Mouse (Mus musculus): ENCODE data around the gene Anks1b. TPM values are rescaled to one million over a fixed set of nuclear protein-coding genes. Genes with fewer than 3 reads are reported as not detected.

Gene Anks1b
- polyA plus RNA-seq, 1 experiment from 2014 or later: 1.6 TPM

- no peaks in the 10 kb centered on the region for H3K27me3 ChIP-seq (ENCODE audit: low read depth, poor library complexity, severe bottlenecking)
- H3K36me3 ChIP-seq: no peaks in the 10 kb centered on the region
- H3K4me3 ChIP-seq: no peak overlapping the region
- H3K4me1 ChIP-seq: peaks cover 11% of the 10 kb centered on the region
- no peak for DNase-seq (ENCODE audit: low spot score)
- no peaks in the 10 kb centered on the region for H3K9me3 ChIP-seq (replicated peaks)
- WGBS: 81% methylated on average over 4 of the region's 4 CpGs
- no peak overlapping the region for H3K27ac ChIP-seq (replicated peaks)
These were observed 812.1 kb downstream of the Anks1b start for GRCm38 (mm10) chr10:90685367-90685766.

DNA sequence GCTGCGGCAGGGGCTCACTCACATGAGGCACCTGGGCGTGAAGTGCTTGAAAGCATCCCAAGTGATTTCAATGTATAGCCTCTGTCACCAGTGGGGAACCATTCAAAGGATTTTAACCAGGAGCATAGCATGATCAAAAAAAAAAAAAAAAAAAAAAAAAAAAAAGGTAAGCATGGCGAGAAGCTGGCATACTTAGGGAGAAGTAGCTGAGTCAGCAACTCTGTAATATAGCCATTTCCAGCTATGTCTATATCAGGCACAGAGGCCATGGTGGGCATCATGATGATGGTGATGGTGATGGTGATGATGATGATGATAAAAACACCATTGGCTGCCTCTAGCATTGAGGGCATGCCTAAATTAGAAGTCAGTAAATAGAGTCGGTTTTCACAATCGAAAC lies 814.8 kb downstream of the Anks1b start:
- WGBS: 94% methylated on average over 5 of the region's 5 CpGs
- no peaks in the 10 kb centered on the region for H3K4me1 ChIP-seq
- no peak for DNase-seq (ENCODE audit: low spot score)

DNA sequence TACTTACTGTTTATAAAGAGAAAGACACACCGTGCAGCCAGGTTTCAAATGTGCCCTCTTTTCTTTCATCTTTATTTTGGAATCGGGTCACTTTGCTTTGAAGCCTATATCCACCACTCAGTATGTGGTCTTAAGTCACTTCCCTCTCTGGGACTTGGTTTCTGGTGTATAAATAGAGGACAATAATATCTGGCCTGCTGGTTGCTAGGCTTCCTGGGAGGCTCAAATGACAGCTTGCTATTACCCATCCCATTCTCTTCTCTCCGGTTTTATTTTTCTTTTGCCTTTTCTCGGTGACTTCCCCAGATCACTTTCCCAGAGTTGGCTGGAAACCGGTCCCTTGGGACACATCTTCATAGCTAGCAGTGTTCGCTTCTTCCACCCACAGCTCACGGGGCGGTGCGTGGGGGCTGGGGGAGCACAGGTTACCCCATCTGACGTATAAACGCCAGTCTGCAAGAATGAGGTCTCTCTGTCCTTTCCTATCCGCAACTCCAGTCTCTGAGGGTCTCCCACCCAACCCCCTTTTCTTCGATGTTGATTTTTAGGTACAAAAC lies 815.5 kb downstream of the Anks1b start:
- Histone ChIP-seq H3K4me1 (no peaks in the 10 kb centered on the region), H3K9me3 (replicated peaks) (no peaks in the 10 kb centered on the region), H3K36me3 (no peaks in the 10 kb centered on the region), H3K4me3 (no peak overlapping the region), H3K27ac (replicated peaks) (no peak overlapping the region), H3K27me3 (ENCODE audit: low read depth, poor library complexity, severe bottlenecking) (no peaks in the 10 kb centered on the region)
- WGBS: 75% methylated on average over 13 of the region's 13 CpGs
- peak; percentile 8 for DNase-seq (ENCODE audit: low spot score)

More for the DNA sequence above, 814.8 kb downstream of the Anks1b start:
- H3K27ac ChIP-seq (replicated peaks): no peak overlapping the region
- H3K4me3 ChIP-seq: no peak overlapping the region
- no peaks in the 10 kb centered on the region for H3K9me3 ChIP-seq (replicated peaks)
- H3K27me3 ChIP-seq (ENCODE audit: low read depth, poor library complexity, severe bottlenecking): no peaks in the 10 kb centered on the region
- no peaks in the 10 kb centered on the region for H3K36me3 ChIP-seq

- DNase-seq (ENCODE audit: low spot score): peak; percentile 59
- no peaks in the 10 kb centered on the region for H3K4me1 ChIP-seq
- no peaks in the 10 kb centered on the region for H3K9me3 ChIP-seq (replicated peaks)
- no peaks in the 10 kb centered on the region for H3K36me3 ChIP-seq
- H3K4me3 ChIP-seq: no peak overlapping the region
- no peak overlapping the region for H3K27ac ChIP-seq (replicated peaks)
- no peaks in the 10 kb centered on the region for H3K27me3 ChIP-seq (ENCODE audit: low read depth, poor library complexity, severe bottlenecking)
- WGBS: 63% methylated on average over 11 of the region's 11 CpGs
These were observed 816.7 kb downstream of the Anks1b start for GRCm38 (mm10) chr10:90689854-90690513.

DNA sequence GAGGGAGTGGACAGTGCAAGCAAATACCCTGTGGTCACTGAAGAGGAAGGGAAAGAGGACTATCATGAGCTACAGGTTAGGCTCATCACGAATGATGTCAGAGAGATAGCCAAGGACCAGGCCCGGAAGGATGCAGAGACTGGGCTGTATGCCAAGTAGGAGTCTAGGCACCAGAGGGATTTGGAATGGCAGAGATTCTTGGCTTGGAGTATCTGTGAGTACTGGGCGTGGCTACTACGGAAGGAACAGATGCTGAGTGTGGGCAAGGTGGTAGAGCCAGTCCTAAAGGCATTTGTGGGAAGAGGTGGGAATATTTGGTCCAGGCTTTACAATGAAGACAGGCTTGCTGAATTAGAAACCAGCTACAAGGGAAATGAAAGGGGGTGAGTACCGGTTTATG lies 823.4 kb downstream of the Anks1b start:
- Histone ChIP-seq H3K4me3 (no peak overlapping the region), H3K36me3 (no peaks in the 10 kb centered on the region)

DNA sequence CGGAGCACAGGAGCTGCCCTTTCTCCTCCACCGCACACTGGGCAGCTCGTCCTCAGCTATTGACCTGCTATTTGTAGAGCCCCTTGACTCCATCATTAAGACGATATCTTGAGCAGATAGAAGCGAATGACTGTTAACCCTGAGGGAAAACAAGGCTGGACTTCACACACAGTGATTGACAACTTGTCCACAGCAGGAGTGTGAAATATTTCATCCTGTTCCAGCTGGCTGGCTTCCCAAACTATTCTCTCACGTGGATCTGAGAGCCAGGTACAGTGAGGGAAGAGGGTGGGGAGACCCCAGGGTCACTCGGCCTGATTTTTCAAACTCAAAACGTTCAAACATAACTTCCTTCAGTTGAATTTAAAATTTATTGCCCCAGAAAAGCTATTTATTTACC lies 824.1 kb downstream of the Anks1b start:
- H3K36me3 ChIP-seq: no peaks in the 10 kb centered on the region
- H3K4me1 ChIP-seq: no peaks in the 10 kb centered on the region
- H3K9me3 ChIP-seq (replicated peaks): no peaks in the 10 kb centered on the region
- WGBS: 76% methylated on average over 8 of the region's 8 CpGs
- DNase-seq (ENCODE audit: low spot score): no peak
- no peaks in the 10 kb centered on the region for H3K27me3 ChIP-seq (ENCODE audit: low read depth, poor library complexity, severe bottlenecking)
- no peak overlapping the region for H3K4me3 ChIP-seq
- no peak overlapping the region for H3K27ac ChIP-seq (replicated peaks)

More for the DNA sequence above, 823.4 kb downstream of the Anks1b start:
- Histone ChIP-seq H3K27me3 (ENCODE audit: low read depth, poor library complexity, severe bottlenecking) (no peaks in the 10 kb centered on the region), H3K27ac (replicated peaks) (no peak overlapping the region), H3K4me1 (no peaks in the 10 kb centered on the region), H3K9me3 (replicated peaks) (no peaks in the 10 kb centered on the region)
- WGBS: 90% methylated on average over 5 of the region's 5 CpGs
- DNase-seq (ENCODE audit: low spot score): no peak

GRCm38 (mm10) chr10:90699211-90699610 lies 825.9 kb downstream of the Anks1b start:
- no peak for DNase-seq (ENCODE audit: low spot score)

DNA sequence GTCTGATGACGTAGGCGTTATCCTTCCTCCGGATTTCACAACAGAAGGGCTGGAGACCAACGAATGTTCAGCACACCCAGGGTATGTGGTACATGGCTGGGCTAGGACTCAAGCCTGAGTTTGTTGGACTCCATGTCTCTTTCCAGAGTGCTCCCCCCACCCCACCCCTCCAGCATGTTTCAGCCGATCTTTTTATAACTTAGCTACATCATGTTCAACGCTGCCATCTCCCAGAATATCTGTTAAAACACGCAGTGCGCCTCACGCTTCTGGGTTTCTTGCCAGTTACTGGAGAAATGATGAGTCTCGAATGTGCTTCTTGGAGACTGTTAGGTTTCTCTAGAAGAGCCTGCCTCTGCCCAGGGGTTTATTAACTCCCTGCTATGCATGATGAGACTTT lies 831.3 kb downstream of the Anks1b start:
- WGBS: 93% methylated on average over 10 of the region's 10 CpGs
- Histone ChIP-seq H3K9me3 (replicated peaks) (no peaks in the 10 kb centered on the region), H3K36me3 (no peaks in the 10 kb centered on the region), H3K27ac (replicated peaks) (no peak overlapping the region), H3K4me3 (no peak overlapping the region), H3K4me1 (peaks cover 13% of the 10 kb centered on the region), H3K27me3 (ENCODE audit: low read depth, poor library complexity, severe bottlenecking) (no peaks in the 10 kb centered on the region)
- no peak for DNase-seq (ENCODE audit: low spot score)

More at GRCm38 (mm10) chr10:90699211-90699610, 825.9 kb downstream of the Anks1b start:
- Histone ChIP-seq H3K4me1 (no peaks in the 10 kb centered on the region), H3K27ac (replicated peaks) (no peak overlapping the region), H3K9me3 (replicated peaks) (no peaks in the 10 kb centered on the region), H3K27me3 (ENCODE audit: low read depth, poor library complexity, severe bottlenecking) (no peaks in the 10 kb centered on the region), H3K36me3 (no peaks in the 10 kb centered on the region), H3K4me3 (no peak overlapping the region)
- 76% methylated on average over 12 of the region's 12 CpGs for WGBS

DNA sequence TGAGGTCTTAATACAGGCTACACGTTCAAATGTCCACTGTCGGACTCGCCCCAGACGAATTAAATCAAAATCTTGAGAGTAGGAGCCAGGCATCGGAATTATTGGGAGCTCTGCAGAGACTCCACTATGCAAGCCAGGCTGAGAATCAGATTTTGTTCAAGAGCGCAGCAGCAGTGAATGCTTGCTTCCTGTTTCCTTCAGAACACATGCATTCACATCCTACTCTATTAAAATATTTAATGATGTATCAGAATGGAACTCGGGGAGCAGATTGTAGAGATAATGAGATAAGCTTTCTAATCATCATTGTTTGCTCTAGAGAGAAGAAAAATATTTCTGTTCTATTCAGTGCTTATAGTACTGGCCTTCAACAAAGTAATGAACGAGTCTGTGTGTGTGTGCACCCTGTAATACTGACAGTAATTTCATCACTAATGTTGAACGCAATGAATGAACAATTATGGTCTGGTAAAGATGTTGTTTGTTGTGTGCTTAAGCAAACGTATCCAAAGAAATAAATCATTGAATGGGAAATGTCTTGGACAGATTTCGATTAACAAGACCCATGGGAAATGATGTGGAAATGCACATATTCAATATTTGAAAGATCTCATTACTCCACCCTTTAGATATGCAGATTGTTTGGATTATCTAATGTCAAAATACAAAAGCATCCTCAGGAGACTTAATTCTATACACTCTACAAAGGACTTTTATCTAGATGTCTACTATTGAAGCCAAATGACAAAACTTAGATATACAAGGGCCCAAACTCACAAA lies 835.7 kb downstream of the Anks1b start:
- WGBS: 62% methylated on average over 11 of the region's 11 CpGs
- no peak for DNase-seq (ENCODE audit: low spot score)
- H3K4me3 ChIP-seq: no peak overlapping the region
- 0 out of 2 replicates have a peak overlapping the region, but pooled peaks have one; percentile 17 for H3K27ac ChIP-seq (replicated peaks)
- peaks cover 19% of the 10 kb centered on the region for H3K4me1 ChIP-seq
- no peaks in the 10 kb centered on the region for H3K36me3 ChIP-seq
- H3K27me3 ChIP-seq (ENCODE audit: low read depth, poor library complexity, severe bottlenecking): no peaks in the 10 kb centered on the region
- H3K9me3 ChIP-seq (replicated peaks): no peaks in the 10 kb centered on the region

- Histone ChIP-seq H3K27ac (replicated peaks) (no peak overlapping the region), H3K4me1 (peaks cover 19% of the 10 kb centered on the region), H3K36me3 (no peaks in the 10 kb centered on the region), H3K27me3 (ENCODE audit: low read depth, poor library complexity, severe bottlenecking) (no peaks in the 10 kb centered on the region), H3K9me3 (replicated peaks) (no peaks in the 10 kb centered on the region), H3K4me3 (no peak overlapping the region)
- WGBS: 5% methylated on average over 5 of the region's 5 CpGs
- DNase-seq (ENCODE audit: low spot score): no peak
These were observed 836.3 kb downstream of the Anks1b start for GRCm38 (mm10) chr10:90709602-90709931.

DNA sequence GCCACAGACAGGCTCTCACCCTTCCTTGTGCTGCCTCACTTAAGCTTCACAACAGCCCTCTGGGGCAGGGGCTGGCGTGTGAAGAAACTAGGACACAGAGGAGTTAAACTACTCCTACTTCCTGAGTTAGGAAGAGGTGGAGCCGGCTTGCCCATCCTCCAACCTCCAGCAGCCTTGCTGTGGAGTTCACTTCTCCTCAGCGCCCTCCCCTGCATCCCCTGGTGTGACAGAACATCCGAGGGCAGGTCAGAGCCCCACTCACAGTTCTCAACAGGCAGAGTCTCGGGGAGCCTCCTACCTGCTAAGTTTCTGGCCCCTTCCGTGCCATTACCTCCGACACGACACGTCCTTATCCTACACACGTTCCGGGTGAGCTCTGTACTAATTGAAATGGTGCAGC lies 844.7 kb downstream of the Anks1b start:
- Histone ChIP-seq H3K36me3 (no peaks in the 10 kb centered on the region), H3K4me1 (no peaks in the 10 kb centered on the region), H3K4me3 (no peak overlapping the region), H3K9me3 (replicated peaks) (no peaks in the 10 kb centered on the region), H3K27me3 (ENCODE audit: low read depth, poor library complexity, severe bottlenecking) (no peaks in the 10 kb centered on the region), H3K27ac (replicated peaks) (no peak overlapping the region)
- no peak for DNase-seq (ENCODE audit: low spot score)
- 55% methylated on average over 11 of the region's 11 CpGs for WGBS

- WGBS: 97% methylated on average over 8 of the region's 9 CpGs
- Histone ChIP-seq H3K36me3 (no peaks in the 10 kb centered on the region), H3K27me3 (ENCODE audit: low read depth, poor library complexity, severe bottlenecking) (no peaks in the 10 kb centered on the region), H3K9me3 (replicated peaks) (no peaks in the 10 kb centered on the region), H3K4me3 (no peak overlapping the region), H3K27ac (replicated peaks) (no peak overlapping the region), H3K4me1 (no peaks in the 10 kb centered on the region)
- no peak for DNase-seq (ENCODE audit: low spot score)
These were observed 845.4 kb downstream of the Anks1b start for GRCm38 (mm10) chr10:90718684-90719083.

GRCm38 (mm10) chr10:90719996-90720395 lies 846.7 kb downstream of the Anks1b start:
- WGBS: 48% methylated on average over 4 of the region's 4 CpGs
- H3K27me3 ChIP-seq (ENCODE audit: low read depth, poor library complexity, severe bottlenecking): no peaks in the 10 kb centered on the region
- no peaks in the 10 kb centered on the region for H3K36me3 ChIP-seq
- H3K4me3 ChIP-seq: no peak overlapping the region
- no peak for DNase-seq (ENCODE audit: low spot score)
- H3K27ac ChIP-seq (replicated peaks): no peak overlapping the region
- no peaks in the 10 kb centered on the region for H3K4me1 ChIP-seq
- no peaks in the 10 kb centered on the region for H3K9me3 ChIP-seq (replicated peaks)

All from midbrain, embryonic 10.5 days (tissue).